Mouse (Mus musculus) G1E (cell line): ENCODE data around the gene Ankrd39. TPM values are rescaled to one million over a fixed set of nuclear protein-coding genes. Genes with fewer than 3 reads are reported as not detected.

ENCODE experiments used
- ATAC-seq: 2 replicates; pipeline ENCODE4 v1.8.0; 2016; ENCODE audit warnings: mild to moderate bottlenecking; ENCODE audit not compliant: insufficient number of reproducible peaks, poor library complexity, low FRiP score, severe bottlenecking; ENCODE audit errors: extremely low read depth
- DNase-seq: peaks from one replicate; pipeline ENCODE4 v3.0.0; 2012; ENCODE audit warnings: low spot score
- H3K27me3 ChIP-seq: 2 replicates; pipeline ENCODE4 v1.6.1; 2012; ENCODE audit warnings: mild to moderate bottlenecking, low read length, inconsistent platforms; ENCODE audit not compliant: insufficient read depth
- H3K36me3 ChIP-seq: replicated peaks from 2 replicates; pipeline ENCODE3; 2012; ENCODE audit warnings: mild to moderate bottlenecking, inconsistent platforms
- H3K4me1 ChIP-seq: 2 replicates; pipeline ENCODE4 v1.6.1; 2012; ENCODE audit warnings: low read depth, low read length, inconsistent platforms, mixed read lengths; ENCODE audit not compliant: insufficient read depth
- H3K4me3 ChIP-seq: 2 replicates; pipeline ENCODE4 v1.5.1; 2012; ENCODE audit warnings: low read depth, mild to moderate bottlenecking, inconsistent platforms, low read length, moderate library complexity, mixed read lengths
- H3K9me3 ChIP-seq: replicated peaks from 2 replicates; pipeline ENCODE4 v1.6.1; 2012; ENCODE audit warnings: inconsistent platforms
- CTCF ChIP-seq: IDR thresholded peaks from 2 replicates; pipeline ENCODE4 v1.5.1; 2012; ENCODE audit warnings: low read depth, low read length, inconsistent platforms, mixed read lengths
- GATA1 ChIP-seq: IDR thresholded peaks from 2 replicates; pipeline ENCODE4 v1.6.1; 2012; ENCODE audit warnings: borderline replicate concordance, low read length, inconsistent platforms, mixed read lengths
- GATA2 ChIP-seq: IDR thresholded peaks from 2 replicates; pipeline ENCODE4 v1.6.1; 2012; ENCODE audit warnings: low read depth, low read length, inconsistent platforms, borderline replicate concordance
- POLR2AphosphoS5 ChIP-seq: IDR thresholded peaks from 2 replicates; pipeline ENCODE4 v1.6.1; 2012; ENCODE audit warnings: low read depth, low read length, inconsistent platforms; ENCODE audit not compliant: insufficient replicate concordance
- TAL1 ChIP-seq: conservative IDR thresholded peaks from 2 replicates; pipeline ENCODE4 v1.6.1; 2012; ENCODE audit warnings: low read depth, low read length, inconsistent platforms, mixed read lengths
- polyA plus RNA-seq: library from polyadenylated mRNA; stranded (reverse); fragments of >175 nt; gene quantifications from 2 replicates; pipeline ENCODE4 v1.2.3, GENCODE M21; 2012
- total RNA-seq, 2 experiments: library from RNA; stranded (forward) in 1 of 2; stranded (reverse) in 1 of 2; fragments of 200-1000 nt in 1 of 2; fragments of >200 nt in 1 of 2; fragmentation: Nextera tagmentation in 1 of 2; gene quantifications; 2 replicates each; pipeline ENCODE4 v1.2.3; 2014 to 2017

The Ankrd39 gene
- total and polyA plus RNA-seq, 3 experiments: 12.3 to 15.7 (median 15.7) TPM

DNA sequence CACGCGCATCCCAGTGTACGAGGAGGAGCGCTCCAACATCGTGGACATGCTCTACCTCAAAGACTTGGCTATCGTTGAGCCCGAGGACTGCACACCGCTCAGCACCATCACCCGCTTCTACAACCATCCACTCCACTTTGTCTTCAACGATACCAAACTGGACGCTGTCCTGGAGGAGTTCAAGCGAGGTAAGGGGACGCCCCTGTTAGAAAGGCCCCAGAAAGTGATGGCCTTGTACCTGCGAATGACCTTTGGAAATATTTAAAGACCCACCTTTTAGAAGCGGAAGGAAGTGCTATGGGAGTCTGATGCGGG, 34.3 kb downstream of the Ankrd39 start:
- H3K9me3 ChIP-seq: no peaks in the 10 kb centered on the region
- ATAC-seq (no peak), DNase-seq (no peak)
- H3K4me1 ChIP-seq: peaks cover 55% of the 10 kb centered on the region
- H3K27me3 ChIP-seq: no peaks in the 10 kb centered on the region
- peak overlapping the region; percentile 84 for H3K4me3 ChIP-seq
- TF ChIP-seq TAL1: no peak
- TF ChIP-seq POLR2AphosphoS5: no peak
- TF ChIP-seq GATA1: no peak
- TF ChIP-seq CTCF: no peak
- no peak for TF ChIP-seq GATA2
- peaks cover 44% of the 10 kb centered on the region for H3K36me3 ChIP-seq

DNA sequence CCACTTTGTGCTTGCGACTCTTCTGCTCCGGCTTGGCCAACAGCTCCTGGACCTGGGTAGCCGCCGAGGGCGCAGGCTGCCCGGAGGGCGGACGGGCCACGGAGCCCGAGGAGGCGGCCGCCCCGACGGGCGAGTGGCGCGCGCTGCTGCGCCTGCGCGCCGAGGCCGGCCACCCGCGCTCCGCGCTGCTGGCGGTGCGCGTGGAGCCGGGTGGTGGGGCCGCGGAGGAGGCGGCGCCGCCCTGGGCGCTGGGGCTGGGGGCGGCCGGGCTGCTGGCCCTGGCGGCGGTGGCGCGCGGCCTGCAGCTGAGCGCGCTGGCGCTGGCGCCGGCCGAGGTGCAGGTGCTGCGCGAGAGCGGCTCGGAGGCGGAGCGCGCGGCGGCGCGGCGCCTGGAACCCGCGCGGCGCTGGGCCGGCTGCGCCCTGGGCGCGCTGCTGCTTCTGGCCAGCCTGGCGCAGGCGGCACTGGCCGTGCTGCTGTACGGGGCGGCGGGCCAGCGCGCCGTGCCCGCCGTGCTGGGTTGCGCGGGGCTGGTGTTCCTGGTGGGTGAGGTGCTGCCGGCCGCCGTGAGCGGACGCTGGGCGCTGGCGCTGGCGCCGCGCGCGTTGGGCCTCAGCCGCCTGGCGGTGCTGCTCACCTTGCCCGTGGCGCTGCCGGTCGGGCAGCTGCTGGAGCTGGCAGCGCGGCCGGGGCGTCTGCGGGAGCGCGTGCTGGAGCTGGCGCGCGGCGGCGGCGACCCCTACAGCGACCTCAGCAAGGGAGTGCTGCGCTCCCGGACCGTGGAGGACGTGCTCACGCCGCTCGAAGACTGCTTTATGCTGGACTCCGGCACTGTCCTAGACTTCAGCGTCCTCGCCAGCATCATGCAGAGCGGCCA, 34.9 kb downstream of the Ankrd39 start:
- TF ChIP-seq CTCF (no peak), GATA1 (no peak), POLR2AphosphoS5 (no peak; the same call in 1 of the 2 replicates), TAL1 (no peak), GATA2 (no peak)
- peaks cover 43% of the 10 kb centered on the region for H3K36me3 ChIP-seq
- H3K4me3 ChIP-seq: peak overlapping the region; percentile 84
- ATAC-seq (no peak), DNase-seq (peak; percentile 80)
- peaks cover 57% of the 10 kb centered on the region for H3K4me1 ChIP-seq
- H3K9me3 ChIP-seq: no peaks in the 10 kb centered on the region
- no peaks in the 10 kb centered on the region for H3K27me3 ChIP-seq

DNA sequence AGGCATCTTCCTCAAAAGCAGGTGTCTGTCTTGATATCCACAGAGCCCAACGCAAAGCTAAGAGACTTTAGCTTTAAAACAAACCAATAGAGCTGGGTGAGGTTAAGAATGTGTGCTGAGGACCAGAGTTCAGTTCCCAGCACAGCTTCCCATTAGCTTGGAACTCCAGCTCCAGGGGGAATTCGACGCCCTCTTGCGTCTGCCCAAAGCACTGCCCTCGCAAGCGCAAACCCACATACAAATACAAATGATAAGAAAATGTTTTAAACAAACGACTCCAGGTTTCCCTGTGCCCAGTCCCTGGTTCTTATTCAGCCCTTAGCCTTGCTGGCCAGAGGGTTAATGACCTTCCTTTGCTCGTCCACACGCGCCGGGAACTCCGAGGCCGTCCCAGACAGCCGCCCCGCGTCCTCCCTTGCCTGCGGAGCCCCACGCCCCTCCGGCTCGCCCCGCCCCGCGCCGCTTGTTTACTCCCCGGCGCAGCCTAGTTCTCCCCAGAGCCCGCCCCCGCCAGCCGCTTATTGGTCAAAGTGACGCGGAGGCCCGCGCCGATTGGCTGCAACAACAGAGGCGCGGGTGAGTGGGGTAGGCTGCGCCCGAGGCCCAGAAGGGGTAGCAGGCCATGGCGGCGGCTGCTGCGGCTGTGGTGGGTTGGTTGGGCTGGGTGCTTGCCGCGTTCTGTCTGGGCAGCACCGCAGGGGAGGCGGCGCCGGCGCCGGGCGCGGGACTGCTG, 35.8 kb downstream of the Ankrd39 start, which contains the start of gene Cnnm3:
TSS of gene Cnnm3 (plus strand) at position 579 of the 733 bp plus-strand sequence.
- peak; percentile 37; the same call in 1 of the 2 replicates for TF ChIP-seq CTCF
- no peak for TF ChIP-seq GATA1
- no peak for TF ChIP-seq GATA2
- Histone ChIP-seq H3K27me3 (no peaks in the 10 kb centered on the region), H3K36me3 (peaks cover 41% of the 10 kb centered on the region), H3K4me3 (peak within 1 kb of the TSS; percentile 84), H3K4me1 (peaks cover 52% of the 10 kb centered on the region), H3K9me3 (no peaks in the 10 kb centered on the region)
- ATAC-seq (peak; percentile 99), DNase-seq (peak; percentile 100)

DNA sequence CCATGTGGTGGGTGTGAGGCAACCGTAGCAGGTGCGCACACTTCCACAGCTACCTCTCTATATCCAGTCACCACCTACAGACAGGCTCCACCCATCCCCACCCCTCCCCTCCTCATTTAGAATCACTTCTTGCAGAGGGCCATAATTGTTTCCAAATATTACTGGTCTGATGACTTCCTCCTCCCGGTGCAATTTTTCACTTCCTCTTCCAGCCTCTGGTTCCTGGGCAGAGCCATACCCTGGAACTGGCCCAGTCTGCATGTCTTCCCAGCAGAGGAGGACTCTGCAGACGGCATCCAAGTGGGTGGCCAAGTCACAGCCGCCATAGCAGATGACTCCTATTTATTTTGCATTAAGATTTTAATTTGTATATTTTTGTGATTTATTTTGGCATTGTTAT, 39.0 kb downstream of the Ankrd39 start:
- ATAC-seq (no peak), DNase-seq (no peak)
- H3K27me3 ChIP-seq: no peaks in the 10 kb centered on the region
- no peak overlapping the region for H3K4me3 ChIP-seq
- H3K9me3 ChIP-seq: no peaks in the 10 kb centered on the region
- peaks cover 26% of the 10 kb centered on the region for H3K36me3 ChIP-seq
- TF ChIP-seq GATA2: no peak
- no peak for TF ChIP-seq POLR2AphosphoS5
- no peak for TF ChIP-seq GATA1
- no peak for TF ChIP-seq CTCF
- no peak for TF ChIP-seq TAL1
- peaks cover 25% of the 10 kb centered on the region for H3K4me1 ChIP-seq

DNA sequence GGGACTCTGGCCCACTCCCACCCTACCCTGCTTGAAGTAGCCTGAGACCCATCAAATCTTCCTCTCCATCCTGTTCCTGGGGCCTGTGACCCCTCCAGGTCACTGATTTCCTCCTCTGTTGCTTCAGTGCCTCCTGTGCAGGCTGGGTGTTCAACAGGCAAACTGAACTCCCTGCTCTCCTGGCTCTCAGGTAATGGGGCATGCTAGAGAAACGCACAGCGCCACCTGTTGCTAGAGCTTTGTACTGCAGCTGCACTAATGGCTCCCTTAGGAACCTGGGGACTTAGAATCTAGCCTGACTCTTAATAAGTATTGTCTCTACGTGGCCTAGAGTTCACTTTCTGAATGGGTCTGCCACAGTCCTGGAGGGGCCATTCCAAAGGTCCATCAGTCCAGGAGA, 46.0 kb downstream of the Ankrd39 start:
- Histone ChIP-seq H3K9me3 (no peaks in the 10 kb centered on the region), H3K4me1 (no peaks in the 10 kb centered on the region; the same call in 1 of the 2 replicates), H3K36me3 (peaks cover 53% of the 10 kb centered on the region), H3K27me3 (no peaks in the 10 kb centered on the region), H3K4me3 (no peak overlapping the region)
- ATAC-seq (no peak; the same call in 1 of the 2 replicates), DNase-seq (peak; percentile 82)
- TF ChIP-seq POLR2AphosphoS5: no peak
- TF ChIP-seq GATA1: no peak
- TF ChIP-seq TAL1: no peak
- peak; percentile 100 for TF ChIP-seq CTCF

DNA sequence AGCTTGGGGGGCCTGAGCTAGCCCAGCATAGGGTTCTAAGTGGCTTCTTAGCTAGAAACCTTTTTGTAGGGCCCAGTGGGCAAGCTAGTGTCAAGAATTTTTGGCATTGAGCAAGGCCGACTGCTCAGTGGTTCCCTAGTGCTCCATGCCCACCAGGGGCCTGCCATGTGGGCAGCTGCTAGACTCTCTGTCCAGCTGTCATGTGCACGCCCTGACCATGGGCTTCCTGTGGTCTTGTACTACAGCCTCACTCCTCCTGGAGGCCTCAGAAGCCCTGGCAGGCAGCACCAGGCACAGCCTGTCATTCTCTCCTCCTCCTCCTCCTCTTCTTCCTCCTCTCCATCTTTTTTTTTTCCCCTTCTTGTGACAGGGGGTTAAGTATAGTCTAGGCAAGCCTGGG, 49.9 kb downstream of the Ankrd39 start:
- peaks cover 3% of the 10 kb centered on the region for H3K4me1 ChIP-seq
- no peak for DNase-seq
- peaks cover 40% of the 10 kb centered on the region for H3K36me3 ChIP-seq
- H3K4me3 ChIP-seq: no peak overlapping the region
- H3K27me3 ChIP-seq: peaks cover 14% of the 10 kb centered on the region; the same call in 1 of the 2 replicates
- TF ChIP-seq GATA1 (no peak), CTCF (no peak), GATA2 (no peak), TAL1 (no peak), POLR2AphosphoS5 (no peak)
- ATAC-seq: no peak
- no peaks in the 10 kb centered on the region for H3K9me3 ChIP-seq
